ENCODE assay signal across 12 mouse cellular contexts in the genomic region with DNA sequence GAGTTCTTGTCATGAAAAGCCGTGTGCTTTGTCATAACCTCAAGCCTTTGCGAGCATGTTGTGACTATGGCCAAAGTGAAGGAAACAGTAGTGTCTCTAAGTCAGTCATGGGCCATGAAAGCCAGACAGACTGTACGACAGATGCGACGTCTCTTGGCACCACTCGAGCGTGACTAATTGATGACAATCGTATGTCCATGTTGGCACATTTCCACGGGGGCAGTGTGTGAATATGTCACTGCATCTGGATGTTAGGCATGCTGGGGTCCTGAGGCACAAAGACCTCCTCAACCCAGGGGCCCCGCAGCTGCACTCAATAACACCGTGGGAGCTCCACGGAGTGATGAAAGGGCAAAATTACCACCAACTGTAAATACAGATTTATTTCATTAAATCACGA.
DNase-seq lines count a peak whose midpoint lies in the region; ATAC-seq lines count a peak whose summit lies in the region.
"Had no signal": no experiment of that assay in that cellular context is flagged by ENCODE, and none has a peak within 500 bp of the region (broad histone marks: within the 10 kb centered on the region; RNA-seq: fewer than 3 reads in every experiment).

No protein-coding gene starts in this region.

- H3K27me3 ChIP-seq in midbrain, embryonic 11.5 days (ENCODE audit: control insufficient read depth, insufficient read depth, low read length) = no peaks in the 10 kb centered on the region
- H3K27me3 ChIP-seq in midbrain, embryonic 16.5 days (ENCODE audit: control insufficient read depth, insufficient read depth, low read depth, low read length) = no peaks in the 10 kb centered on the region
- no peaks in the 10 kb centered on the region for H3K27me3 ChIP-seq in neural tube, embryonic 14.5 days (ENCODE audit: control insufficient read depth, insufficient read depth, low read length)

- H3K4me2 ChIP-seq in midbrain, embryonic 11.5 days = no peak overlapping the region
- H3K4me2 ChIP-seq in midbrain, embryonic 16.5 days (ENCODE audit: low read length) = no peak overlapping the region
- no peak overlapping the region for H3K4me2 ChIP-seq in neural tube, embryonic 14.5 days (ENCODE audit: low read depth, low read length)

- ATAC-seq in midbrain, embryonic 11.5 days (ENCODE audit: low FRiP score) = peak; percentile 57
- ATAC-seq in midbrain, embryonic 16.5 days = no peak
- ATAC-seq in neural tube, embryonic 14.5 days (ENCODE audit: low read depth) = peak; percentile 76

- no peaks in the 10 kb centered on the region for H3K9me3 ChIP-seq in midbrain, embryonic 11.5 days (ENCODE audit: control insufficient read depth, low read length)
- H3K9me3 ChIP-seq in midbrain, embryonic 16.5 days (replicated peaks; ENCODE audit: control insufficient read depth, low read length, poor library complexity, severe bottlenecking) = no peaks in the 10 kb centered on the region
- H3K9me3 ChIP-seq in neural tube, embryonic 14.5 days (ENCODE audit: control insufficient read depth, low read length) = no peaks in the 10 kb centered on the region

- no peak overlapping the region for H3K27ac ChIP-seq in midbrain, embryonic 11.5 days (ENCODE audit: low read depth, low read length)
- H3K27ac ChIP-seq in midbrain, embryonic 16.5 days (ENCODE audit: low read length) = no peak overlapping the region
- no peak overlapping the region for H3K27ac ChIP-seq in neural tube, embryonic 14.5 days (ENCODE audit: low read depth, low read length)
- H3K27ac ChIP-seq: left cerebral cortex, adult 2 months had no signal

- peaks cover 6% of the 10 kb centered on the region for H3K36me3 ChIP-seq in midbrain, embryonic 11.5 days (ENCODE audit: control insufficient read depth, insufficient read depth, low read length)
- H3K36me3 ChIP-seq in midbrain, embryonic 16.5 days (ENCODE audit: control insufficient read depth, insufficient read depth, low read length) = peaks cover 19% of the 10 kb centered on the region
- H3K36me3 ChIP-seq in neural tube, embryonic 14.5 days (ENCODE audit: control insufficient read depth, insufficient read depth, low read length) = peaks cover 9% of the 10 kb centered on the region; the same call in 1 of the 2 replicates

- DNase-seq in embryo, embryonic 10 days (ENCODE audit: low spot score) = peak; percentile 8
- no peak for DNase-seq in embryo, embryonic 9.5 days (ENCODE audit: extremely low spot score)
- peak; percentile 53 for DNase-seq in midbrain, embryonic 11.5 days (ENCODE audit: low spot score, missing footprints)
- peak; percentile 14 for DNase-seq in layer of hippocampus, adult 9-11 months
- DNase-seq in left cerebral cortex, postnatal 36 days (ENCODE audit: low spot score in 2 of 2) = no peak
- DNase-seq in urinary bladder, postnatal 36 days (ENCODE audit: low spot score in 2 of 2) = no peak
- DNase-seq: B cell, adult 2 months; cerebellum, adult 9-11 months; spleen, adult 18-20 months had no signal

- H3K4me3 ChIP-seq in midbrain, embryonic 11.5 days (ENCODE audit: low read depth, low read length) = no peak overlapping the region
- no peak overlapping the region for H3K4me3 ChIP-seq in midbrain, embryonic 16.5 days (ENCODE audit: low read depth, low read length)
- H3K4me3 ChIP-seq in neural tube, embryonic 14.5 days (ENCODE audit: low read depth, low read length) = no peak overlapping the region
- H3K4me3 ChIP-seq: left cerebral cortex, adult 2 months had no signal

- intact Hi-C loops in left cerebral cortex, postnatal 36 days (cut with DNase I) = no loop called here

- no peaks in the 10 kb centered on the region for H3K4me1 ChIP-seq in midbrain, embryonic 11.5 days (ENCODE audit: control insufficient read depth, insufficient read depth, low read length)
- H3K4me1 ChIP-seq in midbrain, embryonic 16.5 days (ENCODE audit: control insufficient read depth, insufficient read depth, low read length) = no peaks in the 10 kb centered on the region
- no peaks in the 10 kb centered on the region for H3K4me1 ChIP-seq in neural tube, embryonic 14.5 days (ENCODE audit: control insufficient read depth, insufficient read depth, low read length)

- WGBS in midbrain, embryonic 11.5 days = 73% methylated on average over 13 of the region's 13 CpGs
- 51% methylated on average over 13 of the region's 13 CpGs for WGBS in midbrain, embryonic 16.5 days
- WGBS in neural tube, embryonic 14.5 days = 28% methylated on average over 13 of the region's 13 CpGs

- H3K9ac ChIP-seq in midbrain, embryonic 11.5 days (ENCODE audit: low read length) = no peak overlapping the region
- no peak overlapping the region for H3K9ac ChIP-seq in midbrain, embryonic 16.5 days (ENCODE audit: low read depth, low read length)
- H3K9ac ChIP-seq in neural tube, embryonic 14.5 days (replicated peaks; ENCODE audit: low read depth, low read length) = no peak overlapping the region

Comparison
In these comparisons a context has a peak if more than half of its experiments do, and no peak if none do; other contexts are left out.
1. DNase-seq: peak in embryo, embryonic 10 days (single experiment), midbrain, embryonic 11.5 days (single experiment) and layer of hippocampus, adult 9-11 months (single experiment); none in embryo, embryonic 9.5 days (single experiment), left cerebral cortex, postnatal 36 days (0 of 2) and urinary bladder, postnatal 36 days (0 of 2).